Mouse (Mus musculus) ES-E14 (cell line): ENCODE data around the gene Wdr81.

Experiments used
- CHD2 ChIP-seq: IDR thresholded peaks from 2 replicates; pipeline ENCODE4 v1.6.1; 2014; ENCODE audit warnings: mild to moderate bottlenecking, low read depth, low read length, inconsistent platforms
- HCFC1 ChIP-seq: IDR thresholded peaks from 2 replicates; pipeline ENCODE4 v1.6.1; 2012; ENCODE audit warnings: low read length, inconsistent platforms, borderline replicate concordance; ENCODE audit not compliant: insufficient read depth

GRCm38 (mm10) chr11:75467512-75468215 lies 13.1 kb upstream of the Wdr81 start:
- TF ChIP-seq CHD2 (no peak), HCFC1 (no peak)
